Mouse (Mus musculus) cerebellum, adult 2 months (tissue): Measurements from ENCODE around the gene Arhgap33.

Experiments
- CTCF ChIP-seq: fragments of 200-500 bp; IDR thresholded peaks from 2 replicates; pipeline ENCODE4 v1.5.1; 2011; ENCODE audit warnings: low read depth, mild to moderate bottlenecking, control low read depth, low read length, moderate library complexity, borderline replicate concordance; ENCODE audit not compliant: insufficient read depth
- POLR2A ChIP-seq: fragments of 200-500 bp; IDR thresholded peaks from 2 replicates; pipeline ENCODE4 v1.6.1; 2011; ENCODE audit warnings: low read length, control low read depth, borderline replicate concordance; ENCODE audit not compliant: insufficient read depth

- TF ChIP-seq CTCF: no peak
- TF ChIP-seq POLR2A: no peak
These were observed 27.8 kb upstream of the Arhgap33 start for GRCm38 (mm10) chr7:30562526-30563116.
